Mouse (Mus musculus): Measurements from ENCODE around the gene Trim32. TPM values are rescaled to one million over a fixed set of nuclear protein-coding genes. Genes with fewer than 3 reads are reported as not detected.

Gene Trim32
- 13.0 TPM for polyA plus RNA-seq (2014; fragmentation: Illumina TruSeq; extraction: RNeasy Lipid Tissue Mini Kit (QIAGEN cat#74804); ENCODE audit: low read depth, low replicate concordance)

GRCm38 (mm10) chr4:65604504-65605150 is at the start of gene Trim32:
Trim32 (plus strand) TSS chr4:65604986.

